Mouse (Mus musculus) CD4-positive naive resting alpha-beta T cell, adult 57 days (primary cell): ENCODE data around the gene Retreg1. TPM values are rescaled to one million over a fixed set of nuclear protein-coding genes. Genes with fewer than 3 reads are reported as not detected.

Experiments used
- total RNA-seq: library from RNA; stranded (reverse); gene quantifications from one replicate; pipeline ENCODE4 v1.2.4, GENCODE M21; 2023

The Retreg1 gene
- 91.2 TPM for total RNA-seq

GRCm38 (mm10) chr15:25843086-25843991, at the start of gene Retreg1:
Gene Retreg1, plus strand, starts transcription at chr15:25843180.

DNA sequence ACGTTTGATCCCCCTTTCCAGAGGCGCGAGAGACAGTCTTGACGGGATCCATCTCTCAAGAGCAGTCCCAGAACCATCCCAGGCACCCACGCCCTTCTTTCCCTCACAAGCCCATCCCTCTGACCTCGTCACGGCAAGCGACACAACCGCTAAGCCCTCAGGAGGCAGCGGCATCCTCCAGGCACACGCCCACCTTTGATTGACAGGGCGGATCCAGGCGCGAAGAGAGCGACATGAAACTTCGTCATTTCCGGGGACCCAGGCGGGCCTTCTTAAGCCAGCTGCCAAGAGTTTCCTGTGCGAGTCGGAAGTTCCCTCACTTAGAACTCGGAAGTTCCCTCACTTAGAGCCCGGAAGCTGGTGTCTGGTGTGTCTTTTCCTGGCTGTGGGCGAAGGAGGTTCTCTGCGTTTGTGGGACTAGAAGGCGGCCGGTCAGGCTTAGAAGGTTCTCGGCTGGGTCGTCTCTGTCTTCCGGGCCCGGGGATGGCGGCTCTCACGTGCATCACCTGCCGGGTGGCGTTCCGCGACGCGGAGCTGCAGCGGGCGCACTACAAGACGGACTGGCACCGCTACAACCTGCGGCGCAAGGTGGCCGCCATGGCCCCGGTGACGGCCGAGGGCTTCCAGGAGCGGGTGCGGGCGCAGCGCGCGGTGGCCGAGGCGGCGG, 141.2 kb downstream of the Retreg1 start, which contains the start of gene Zfp622:
Gene Zfp622 (plus strand): TSS at position 300 of the 667 bp plus-strand sequence.

Other genes starting within 250 kb of the Retreg1 start
- 32.3 TPM for gene Myo10, start 220.7 kb upstream of the Retreg1 start, total RNA-seq
- 150 TPM for gene Zfp622, start 141.2 kb downstream of the Retreg1 start, total RNA-seq